Mouse (Mus musculus) layer of hippocampus, adult 2 months (tissue): ENCODE measurements around the gene Iqgap2. TPM values are rescaled to one million over a fixed set of nuclear protein-coding genes. Genes with fewer than 3 reads are reported as not detected.

Experiments
- DNase-seq, 2 experiments: peaks; one replicate each; pipeline ENCODE4 v3.0.0; 2022; ENCODE audit warnings: low spot score in 2 of 2
- H3K27ac ChIP-seq: fragments of 200-600 bp; 2 replicates; pipeline ENCODE4 v1.8.1; 2022
- H3K4me3 ChIP-seq: fragments of 200-600 bp; 2 replicates; pipeline ENCODE4 v1.8.1; 2022; ENCODE audit warnings: mild to moderate bottlenecking
- CTCF ChIP-seq: fragments of 200-600 bp; conservative IDR thresholded peaks from 2 replicates; pipeline ENCODE4 v1.8.1; 2022; ENCODE audit warnings: antibody characterized with exemption, mild to moderate bottlenecking, moderate library complexity
- total RNA-seq, 2 experiments: library from RNA; stranded (reverse); gene quantifications; 2 replicates each; pipeline ENCODE4 v1.2.3; 2021

Iqgap2 gene
- total RNA-seq, 2 experiments from 2014 or later: 95.2 to 97.7 TPM

DNA sequence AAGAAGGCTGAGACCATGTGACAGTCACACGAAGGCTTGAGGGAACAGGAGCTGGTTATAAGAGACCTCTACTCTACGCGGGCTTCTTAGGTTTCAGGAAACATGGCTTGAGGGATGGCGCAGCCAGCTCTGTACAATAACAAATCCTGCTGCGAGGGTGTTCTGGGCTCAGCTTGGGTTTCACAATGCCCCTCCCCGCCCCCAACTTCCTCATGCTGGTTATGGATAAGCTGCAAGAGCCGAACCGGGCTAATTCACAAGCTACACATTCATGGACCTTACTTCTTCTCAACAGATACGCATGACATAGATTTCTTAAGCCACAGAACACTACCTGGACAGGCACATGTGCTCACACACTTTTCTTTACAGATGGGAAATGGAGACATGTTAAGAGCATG is 113.0 kb downstream of the Iqgap2 start:
- DNase-seq: peak in 1 of 2 experiments; percentile 41
- no peak for TF ChIP-seq CTCF
- H3K4me3 ChIP-seq: no peak overlapping the region
- H3K27ac ChIP-seq: peak overlapping the region; percentile 92

DNA sequence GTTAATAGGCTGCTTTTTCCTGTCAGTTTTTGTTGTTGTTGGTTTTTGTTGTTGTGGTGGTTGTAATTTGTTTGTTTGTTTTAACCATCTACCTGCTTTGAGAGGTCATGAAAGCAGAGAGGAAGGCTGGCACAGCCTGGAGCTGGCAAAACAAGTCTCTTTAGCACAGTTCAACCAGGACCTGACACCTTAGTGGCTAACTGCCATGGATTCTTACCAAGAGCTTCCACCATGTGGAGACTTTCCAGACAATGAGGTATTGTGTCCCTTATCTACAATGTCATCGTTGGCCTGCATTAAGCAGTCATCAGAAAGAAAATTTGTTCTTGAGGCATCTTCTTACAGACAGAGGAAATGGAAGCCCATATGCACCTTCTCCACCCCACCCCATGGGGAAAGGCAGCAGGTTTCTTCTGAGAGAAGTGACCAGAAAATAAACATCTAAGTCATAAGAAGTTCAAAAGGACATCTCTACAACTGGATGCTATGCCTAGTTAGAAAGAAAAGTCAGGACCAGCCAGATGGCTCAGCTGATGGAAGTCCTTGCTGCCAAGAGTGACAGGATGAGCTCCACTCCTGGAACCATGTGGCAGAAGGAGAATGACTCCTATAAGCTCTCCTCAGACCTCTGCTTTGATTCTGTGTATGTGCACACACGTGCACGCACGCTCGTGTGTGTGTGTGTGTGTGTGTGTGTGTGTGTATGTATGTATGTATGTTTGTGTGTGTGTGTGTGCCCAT is 113.9 kb downstream of the Iqgap2 start:
- Histone ChIP-seq H3K4me3 (no peak overlapping the region), H3K27ac (peak overlapping the region; percentile 92)
- no peak for TF ChIP-seq CTCF
- DNase-seq: no peak

DNA sequence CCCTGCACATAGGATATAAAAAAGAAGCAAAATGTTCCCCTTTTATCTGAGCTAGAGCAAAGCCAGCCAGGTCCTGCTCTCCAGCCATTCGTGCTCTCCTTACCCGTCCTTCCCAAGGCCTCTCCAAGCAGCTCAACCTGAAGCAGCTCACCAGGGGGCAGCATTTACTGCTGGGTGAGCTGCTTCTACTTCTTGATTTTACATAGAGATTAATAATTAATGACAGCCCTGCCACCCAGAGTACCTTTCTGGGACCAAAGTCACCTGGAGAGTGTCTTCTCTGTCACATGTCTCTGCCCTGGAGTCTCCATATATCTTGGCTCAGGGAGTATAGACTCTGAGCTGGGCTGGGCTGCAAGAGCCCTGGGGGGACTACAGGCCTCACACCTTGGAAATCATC is 114.5 kb downstream of the Iqgap2 start:
- Histone ChIP-seq H3K4me3 (no peak overlapping the region), H3K27ac (peak overlapping the region; percentile 92)
- TF ChIP-seq CTCF: peak; percentile 81
- DNase-seq: peak; percentile 32 to 64

DNA sequence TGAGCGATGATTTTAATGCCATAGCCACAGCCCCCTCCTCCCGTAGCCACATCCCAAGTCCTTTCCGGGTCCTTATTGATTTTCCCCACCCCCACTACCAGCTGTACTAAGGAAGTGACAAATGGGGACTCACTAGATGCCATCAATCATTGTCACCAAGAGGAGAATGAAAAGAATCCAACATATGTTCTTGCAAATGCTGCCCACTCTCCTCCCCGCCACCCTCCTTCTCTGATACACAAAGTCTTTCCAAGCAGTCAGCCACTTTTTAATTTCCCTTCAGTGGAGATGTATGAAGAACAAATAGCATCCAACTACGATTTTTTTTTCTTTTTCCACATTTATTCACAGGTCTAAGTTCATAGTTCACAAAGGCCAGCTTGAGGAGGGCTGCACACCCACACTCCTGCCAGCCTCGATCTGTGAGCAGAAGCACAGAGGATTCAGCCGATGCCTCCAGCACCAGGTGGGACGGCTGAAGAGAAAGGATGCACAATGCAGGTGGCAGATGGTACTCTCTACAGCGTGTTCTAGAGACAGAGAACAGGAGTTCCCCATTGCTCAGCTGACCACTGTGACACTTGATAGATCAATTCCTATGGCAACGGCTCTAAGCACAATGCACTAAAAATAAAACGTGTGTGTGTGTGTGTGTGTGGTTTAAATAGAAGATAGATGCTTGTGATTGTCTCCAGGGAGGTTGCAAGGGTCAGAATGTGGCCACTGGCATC is 116.6 kb downstream of the Iqgap2 start:
- no peak for TF ChIP-seq CTCF
- Histone ChIP-seq H3K27ac (peak overlapping the region; percentile 92), H3K4me3 (no peak overlapping the region)
- DNase-seq: peak; percentile 54 to 72

DNA sequence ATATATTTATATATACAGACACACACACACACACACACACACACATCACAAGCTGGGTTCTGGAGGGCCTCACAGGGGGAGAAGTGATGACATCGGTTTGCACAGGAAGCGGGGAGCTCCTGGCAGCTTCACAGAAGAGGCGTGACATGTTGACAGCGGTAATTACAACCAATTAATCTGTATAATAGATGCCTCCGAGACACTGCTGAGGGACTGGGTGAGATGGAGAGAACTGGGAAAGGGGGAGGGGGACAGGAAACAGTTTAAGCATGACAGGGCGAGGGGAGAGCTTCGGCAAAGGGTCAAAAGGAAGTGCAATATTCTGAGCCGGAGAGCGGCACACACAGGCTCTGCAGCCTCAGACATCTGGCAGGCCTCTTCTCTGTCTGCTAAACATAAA is 126.7 kb downstream of the Iqgap2 start:
- Histone ChIP-seq H3K27ac (0 out of 2 replicates have a peak overlapping the region, but pooled peaks have one; percentile 59), H3K4me3 (no peak overlapping the region)
- TF ChIP-seq CTCF: no peak
- no peak for DNase-seq

DNA sequence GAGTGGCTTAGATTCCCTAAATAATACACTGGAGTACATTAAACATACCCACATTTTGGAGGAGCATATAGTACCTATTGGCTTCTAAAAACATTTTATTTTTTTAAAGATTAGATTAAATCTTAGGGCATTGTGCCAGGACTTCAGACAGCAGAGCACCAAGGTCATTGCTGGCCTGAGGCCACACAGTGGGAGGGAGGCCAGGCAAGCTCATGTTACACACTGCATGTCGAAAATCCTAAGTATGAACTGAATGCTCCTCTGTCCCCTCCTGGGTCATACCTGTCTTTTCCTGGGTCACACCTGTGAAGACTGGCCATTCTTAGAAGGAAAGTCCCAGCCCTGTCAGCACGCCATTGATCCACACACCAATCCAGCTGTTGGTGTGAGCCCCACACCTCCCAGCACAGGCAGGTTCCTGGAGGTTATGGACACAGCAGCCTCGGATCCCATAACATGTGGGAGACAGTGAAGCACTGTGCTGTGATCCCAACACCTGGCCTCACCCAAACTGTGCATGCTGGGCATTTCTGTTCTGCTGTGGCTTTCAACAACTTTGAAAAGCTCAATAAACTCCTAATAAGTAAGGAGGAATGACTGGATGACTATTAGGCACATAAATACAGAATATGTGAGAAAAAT is 127.7 kb downstream of the Iqgap2 start:
- TF ChIP-seq CTCF: no peak
- Histone ChIP-seq H3K4me3 (no peak overlapping the region), H3K27ac (no peak overlapping the region)
- no peak for DNase-seq

DNA sequence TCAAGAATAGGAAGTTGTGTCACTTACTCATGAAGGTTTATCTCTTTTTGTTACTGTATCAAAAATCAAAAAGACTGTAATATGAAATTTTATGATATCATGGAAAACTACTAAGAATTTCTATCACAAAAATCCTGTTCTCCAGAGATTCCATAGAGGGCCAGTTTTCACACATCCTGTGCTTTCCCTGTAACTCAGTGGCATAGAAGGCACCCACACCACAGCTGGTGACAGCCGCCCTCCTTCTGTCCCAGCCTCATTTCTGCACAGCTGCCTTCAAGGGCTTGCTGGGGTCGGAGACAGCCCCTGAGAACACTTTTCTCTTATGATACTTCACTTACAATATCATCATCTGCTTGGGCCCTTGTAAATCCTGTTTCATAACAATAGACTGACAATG is 131.9 kb downstream of the Iqgap2 start:
- Histone ChIP-seq H3K4me3 (no peak overlapping the region), H3K27ac (no peak overlapping the region)
- TF ChIP-seq CTCF: no peak
- no peak for DNase-seq

DNA sequence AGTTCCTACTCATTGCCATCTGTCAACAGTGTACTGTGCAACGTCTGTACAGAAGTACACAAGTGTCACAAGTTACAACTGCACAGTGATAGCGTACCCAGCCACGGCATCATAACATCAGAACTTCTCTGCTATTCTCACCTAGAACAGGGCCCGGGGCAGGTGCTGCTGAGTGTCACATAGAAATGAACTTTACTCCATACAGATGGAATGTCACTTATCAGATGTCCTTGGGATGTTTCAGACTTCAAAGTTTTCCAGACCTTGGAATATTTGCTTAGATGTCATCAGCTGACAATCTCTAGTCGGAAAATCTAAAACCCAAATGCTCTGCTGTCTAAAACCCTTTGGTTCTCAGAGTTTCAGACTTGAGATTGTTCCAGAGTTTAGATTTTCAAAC is 137.4 kb downstream of the Iqgap2 start:
- DNase-seq: no peak
- no peak overlapping the region for H3K4me3 ChIP-seq
- TF ChIP-seq CTCF: no peak
- no peak overlapping the region for H3K27ac ChIP-seq

DNA sequence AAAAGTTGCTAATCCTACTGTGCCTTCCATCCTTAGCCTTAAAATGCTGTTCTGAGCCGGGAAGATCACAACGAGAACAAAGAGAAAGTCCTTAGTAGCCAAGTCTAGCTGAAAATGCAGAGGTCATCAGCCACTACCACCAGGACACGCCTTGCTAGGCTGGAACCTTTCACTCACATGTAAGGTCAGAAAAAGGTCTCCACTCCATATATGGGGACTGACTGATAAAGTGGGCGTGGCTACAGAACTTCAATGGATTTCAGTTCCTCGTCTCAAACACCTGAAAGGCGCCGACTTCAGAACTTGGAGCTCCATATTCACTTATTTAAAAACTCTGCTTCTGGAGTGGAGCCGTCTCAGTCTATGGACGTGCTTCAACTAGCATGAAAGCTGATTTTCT is 139.3 kb downstream of the Iqgap2 start:
- no peak for TF ChIP-seq CTCF
- H3K4me3 ChIP-seq: no peak overlapping the region
- no peak overlapping the region for H3K27ac ChIP-seq
- no peak for DNase-seq

DNA sequence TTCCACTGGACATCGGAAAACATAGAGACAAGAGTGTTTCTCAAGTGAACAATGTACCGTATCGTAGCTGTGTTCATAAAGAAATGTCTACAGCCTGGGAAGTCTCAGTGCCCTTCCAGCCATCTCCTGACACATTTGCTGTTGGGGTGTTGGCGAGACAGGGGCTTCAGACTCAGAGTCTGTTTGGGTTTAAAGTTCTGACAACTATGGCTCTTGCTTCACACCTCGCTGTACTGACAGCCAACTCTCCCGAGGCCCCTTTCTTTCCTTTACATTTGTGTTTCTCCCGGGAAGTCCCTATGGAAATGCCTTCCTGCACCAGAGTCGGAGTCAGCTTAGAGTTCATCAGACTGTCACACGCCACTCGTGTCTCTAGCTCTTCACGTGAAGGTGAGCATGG is 144.2 kb downstream of the Iqgap2 start:
- Histone ChIP-seq H3K4me3 (no peak overlapping the region), H3K27ac (no peak overlapping the region)
- no peak for TF ChIP-seq CTCF
- DNase-seq: no peak

DNA sequence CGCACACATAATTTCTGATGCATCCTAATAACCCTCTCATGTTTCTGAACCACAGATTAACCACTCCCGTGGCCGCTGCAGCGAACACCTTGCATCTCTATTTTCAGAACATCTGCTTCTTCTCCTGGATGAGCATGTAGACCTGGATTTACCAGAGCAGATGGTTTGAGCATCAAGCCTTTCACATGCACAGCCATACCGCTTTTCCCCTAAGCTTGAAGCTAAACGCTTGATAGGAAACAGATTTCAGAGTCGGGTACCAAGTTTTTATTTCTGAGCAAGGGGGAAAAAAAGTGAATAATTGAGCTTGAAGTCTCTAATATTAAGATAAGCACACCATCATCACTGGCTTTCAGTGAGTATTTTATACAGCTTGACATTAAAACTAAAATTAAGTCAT is 144.6 kb downstream of the Iqgap2 start:
- H3K27ac ChIP-seq: no peak overlapping the region
- TF ChIP-seq CTCF: no peak
- no peak for DNase-seq
- no peak overlapping the region for H3K4me3 ChIP-seq

DNA sequence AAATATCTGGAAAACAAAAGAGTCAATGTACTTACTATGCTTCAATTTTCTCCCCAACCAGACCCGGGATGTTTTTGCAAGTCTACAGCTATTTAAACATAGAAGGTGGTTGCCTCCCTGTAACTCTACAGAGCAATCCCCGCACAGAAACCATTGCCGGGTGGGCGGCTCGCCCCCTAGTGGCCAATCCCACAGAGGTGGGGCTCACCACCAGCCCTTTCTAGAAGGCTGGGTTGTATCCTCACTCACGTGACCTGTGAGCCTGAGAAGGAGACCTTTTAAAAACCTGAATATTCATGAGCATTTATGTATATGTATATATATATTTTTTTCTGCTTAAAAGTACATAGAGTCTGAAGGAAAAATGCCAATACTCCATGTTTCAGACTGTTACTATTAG is 145.2 kb downstream of the Iqgap2 start:
- no peak overlapping the region for H3K4me3 ChIP-seq
- peak; percentile 95 for TF ChIP-seq CTCF
- peak in 1 of 2 experiments; percentile 56 for DNase-seq
- H3K27ac ChIP-seq: no peak overlapping the region

DNA sequence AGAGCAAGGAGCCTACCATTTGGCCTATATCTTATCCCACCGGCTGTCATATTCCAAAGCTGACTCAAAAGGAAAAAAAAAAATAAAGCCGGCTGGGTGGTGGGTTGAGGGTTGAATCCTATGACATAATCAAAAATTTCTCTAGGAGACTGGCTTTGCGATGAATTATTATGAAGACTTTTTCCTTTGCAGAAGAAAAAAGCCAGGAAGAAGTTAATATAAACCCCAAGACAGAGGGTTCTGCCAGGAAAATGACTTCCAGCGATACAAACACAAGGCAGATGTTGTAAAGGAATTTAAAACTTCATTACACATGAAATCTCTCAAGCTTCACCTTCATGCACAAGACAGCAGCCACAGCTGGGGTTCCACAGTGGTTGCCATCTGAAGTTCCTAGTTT is 146.3 kb downstream of the Iqgap2 start:
- Histone ChIP-seq H3K27ac (no peak overlapping the region), H3K4me3 (no peak overlapping the region)
- no peak for TF ChIP-seq CTCF
- no peak for DNase-seq
